Mouse (Mus musculus) cerebellum, postnatal 25 days (tissue): ENCODE data around the gene Rnasek.

Experiments
- DNase-seq, 2 experiments: peaks; one replicate each; pipeline ENCODE4 v3.0.0; 2021; ENCODE audit warnings: mixed read lengths in 2 of 2

Gene Rnasek

GRCm38 (mm10) chr11:70235254-70235900 lies 4.3 kb downstream of the Rnasek start:
- no peak for DNase-seq

GRCm38 (mm10) chr11:70234497-70234896 lies 5.1 kb downstream of the Rnasek start:
- no peak for DNase-seq

- peak in 1 of 2 experiments; percentile 47 for DNase-seq
Measured at GRCm38 (mm10) chr11:70234037-70234436, 5.6 kb downstream of the Rnasek start.

DNA sequence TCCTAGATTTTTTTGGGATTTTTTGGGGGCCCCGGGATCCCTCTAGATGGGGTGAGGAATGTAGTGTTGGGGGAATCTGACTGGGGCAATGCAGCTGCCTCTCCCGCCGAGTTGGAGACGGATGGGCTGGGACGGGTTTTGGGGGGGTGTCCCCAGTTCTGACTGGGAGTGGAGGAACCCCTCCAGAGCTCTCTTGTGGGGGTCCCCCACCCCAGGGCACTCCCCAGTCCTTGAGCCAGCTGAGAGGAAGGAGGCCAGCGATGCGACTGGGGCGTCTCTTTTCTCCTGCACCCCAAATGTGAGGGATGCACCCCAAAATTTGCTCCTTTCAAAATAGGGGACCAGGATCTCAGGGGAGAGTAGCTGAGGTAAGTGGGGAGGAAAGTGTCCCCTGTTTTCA lies 6.6 kb downstream of the Rnasek start:
- peak in 1 of 2 experiments; percentile 71 for DNase-seq

- DNase-seq, result peak; percentile 83 to 87
Measured at GRCm38 (mm10) chr11:70232546-70232945, 7.1 kb downstream of the Rnasek start.

- DNase-seq, result peak; percentile 87 to 92
Measured at GRCm38 (mm10) chr11:70230239-70230727, 9.4 kb downstream of the Rnasek start.

DNA sequence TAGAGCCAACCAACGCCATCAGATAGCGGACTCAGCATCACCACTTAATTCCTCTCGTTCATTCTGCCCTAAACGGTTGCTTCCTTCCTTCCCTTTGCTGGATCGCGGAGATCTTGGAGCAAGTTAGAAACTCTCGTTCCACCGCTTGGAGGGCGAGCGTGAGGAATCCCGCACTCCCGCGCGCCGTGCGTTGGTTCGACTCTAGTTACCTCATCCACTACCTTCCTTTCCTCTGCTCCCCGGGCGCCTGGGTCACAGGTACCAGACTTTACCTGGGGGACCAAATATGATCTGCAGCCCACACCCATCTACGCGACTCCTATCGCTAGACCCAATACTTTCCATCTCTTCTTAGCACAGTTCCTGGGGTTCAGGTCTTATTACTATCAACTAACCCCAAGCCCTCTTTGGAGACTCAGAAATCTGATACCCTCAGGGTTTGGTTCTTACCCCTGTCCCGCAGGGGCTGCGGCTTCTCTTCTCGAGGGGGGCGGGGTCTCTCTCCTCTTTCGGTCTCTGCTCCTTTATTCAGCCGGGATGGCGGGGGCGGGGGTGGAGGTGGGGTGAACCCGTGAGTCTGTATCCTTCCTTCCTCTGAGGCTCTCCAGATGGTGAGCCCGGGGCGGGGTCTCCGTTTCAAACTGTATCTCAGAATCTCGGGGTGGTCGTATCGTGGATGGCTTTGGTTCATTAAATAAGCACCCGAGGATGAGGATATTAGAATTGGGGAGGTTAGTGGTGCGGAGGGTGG lies 10.2 kb downstream of the Rnasek start, which contains the start of gene Bcl6b:
Bcl6b (minus strand) TSS at position 539 of the 751 bp plus-strand sequence.
- DNase-seq, result no peak

DNA sequence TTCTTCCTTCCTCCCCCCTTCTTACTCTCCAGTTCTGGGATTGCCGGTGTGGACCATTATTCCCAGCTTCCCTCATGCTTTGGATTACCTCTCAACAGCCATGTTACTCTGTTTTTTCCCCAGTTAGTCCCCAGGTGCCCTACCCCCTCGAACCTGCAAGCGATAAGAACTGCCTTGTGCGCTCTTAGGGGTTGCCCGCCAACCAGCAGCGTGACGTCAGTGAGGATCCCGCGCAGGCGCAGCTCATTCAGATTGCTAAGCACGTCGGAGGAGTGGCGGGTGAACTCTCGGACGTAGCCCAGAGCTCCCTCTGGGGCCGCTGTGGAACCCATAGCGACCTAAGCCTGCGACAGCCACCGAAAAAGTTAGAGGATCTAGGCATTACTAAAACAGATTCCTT lies 10.8 kb downstream of the Rnasek start:
- DNase-seq, result peak; percentile 82 to 91

GRCm38 (mm10) chr11:70227661-70228245 lies 11.9 kb downstream of the Rnasek start:
- DNase-seq, result no peak

DNA sequence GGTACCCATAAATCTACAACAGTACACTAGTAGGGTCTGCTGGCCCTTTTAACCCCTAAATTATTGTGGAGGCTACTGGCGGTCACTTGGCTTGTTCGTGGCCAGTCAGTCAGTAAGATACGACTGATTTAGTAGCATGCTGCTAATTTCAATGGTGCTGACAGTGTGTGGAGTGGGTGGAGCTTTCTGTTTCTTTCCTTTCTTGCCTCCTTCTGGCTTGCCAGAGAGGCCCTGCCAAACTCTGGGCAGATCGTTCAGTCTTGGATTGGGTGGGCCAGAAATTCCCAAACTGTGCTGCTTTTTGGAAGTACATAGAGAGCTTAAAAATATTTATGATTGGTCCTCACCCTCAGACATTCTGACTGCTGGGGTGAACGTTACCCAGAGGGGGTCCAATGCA lies 12.5 kb downstream of the Rnasek start:
- DNase-seq, result no peak

DNA sequence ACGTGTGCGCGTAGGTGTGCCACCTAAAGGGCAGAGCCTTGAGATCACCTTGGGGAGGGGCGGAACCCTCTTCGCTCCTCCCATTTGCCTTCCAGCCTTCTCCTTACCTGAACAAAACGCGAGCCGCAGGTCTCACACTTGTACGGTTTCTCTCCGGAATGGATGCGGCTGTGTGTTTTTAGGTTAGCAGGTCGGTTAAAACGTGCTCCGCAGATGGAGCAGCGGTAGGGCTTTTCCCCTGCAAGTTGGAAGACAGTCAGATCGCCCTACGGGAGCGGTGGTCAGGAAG lies 13.1 kb downstream of the Rnasek start:
- DNase-seq, result no peak

DNA sequence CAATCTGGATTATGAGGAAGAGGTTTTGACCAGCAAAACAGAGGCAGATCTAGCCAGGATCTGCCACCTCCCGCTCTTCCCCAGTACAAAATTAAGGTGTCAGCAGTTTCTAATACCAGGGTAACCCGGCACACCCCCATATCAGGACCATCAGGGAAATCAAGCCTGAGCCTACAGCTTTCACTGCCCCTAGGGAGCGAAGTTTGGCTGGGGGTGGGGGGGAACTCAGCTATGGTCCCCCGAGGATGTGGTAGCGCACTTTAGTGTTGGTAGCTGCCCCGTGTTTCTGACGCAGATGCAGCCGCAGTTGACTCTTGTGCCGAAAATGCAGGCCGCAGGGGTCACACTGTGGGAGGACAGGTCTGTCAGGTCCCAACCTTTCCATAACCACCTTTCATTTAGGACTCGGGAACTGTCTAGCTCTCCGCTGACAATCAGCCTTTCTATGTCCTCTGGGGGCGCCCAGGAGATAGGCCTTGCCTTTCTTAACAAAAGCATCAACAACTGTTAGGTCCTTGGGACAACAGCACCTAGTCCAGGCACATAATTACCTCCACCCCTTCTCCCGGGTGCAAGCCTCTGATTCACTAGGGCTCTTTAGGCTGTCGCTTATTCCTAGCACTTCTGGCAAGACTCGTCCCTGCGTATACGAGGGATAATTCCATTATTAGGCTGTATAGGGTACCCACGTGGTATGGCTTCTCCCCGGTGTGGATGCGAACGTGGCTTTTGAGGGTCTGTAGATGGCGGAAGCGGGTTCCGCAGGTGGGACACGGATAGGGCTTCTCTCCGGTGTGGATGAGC lies 13.6 kb downstream of the Rnasek start:
- peak in 1 of 2 experiments; percentile 45 for DNase-seq

GRCm38 (mm10) chr11:70223724-70224123 lies 15.9 kb downstream of the Rnasek start:
- DNase-seq, result no peak

GRCm38 (mm10) chr11:70221603-70222500 lies 17.8 kb downstream of the Rnasek start:
- peak in 1 of 2 experiments; percentile 51 for DNase-seq

DNA sequence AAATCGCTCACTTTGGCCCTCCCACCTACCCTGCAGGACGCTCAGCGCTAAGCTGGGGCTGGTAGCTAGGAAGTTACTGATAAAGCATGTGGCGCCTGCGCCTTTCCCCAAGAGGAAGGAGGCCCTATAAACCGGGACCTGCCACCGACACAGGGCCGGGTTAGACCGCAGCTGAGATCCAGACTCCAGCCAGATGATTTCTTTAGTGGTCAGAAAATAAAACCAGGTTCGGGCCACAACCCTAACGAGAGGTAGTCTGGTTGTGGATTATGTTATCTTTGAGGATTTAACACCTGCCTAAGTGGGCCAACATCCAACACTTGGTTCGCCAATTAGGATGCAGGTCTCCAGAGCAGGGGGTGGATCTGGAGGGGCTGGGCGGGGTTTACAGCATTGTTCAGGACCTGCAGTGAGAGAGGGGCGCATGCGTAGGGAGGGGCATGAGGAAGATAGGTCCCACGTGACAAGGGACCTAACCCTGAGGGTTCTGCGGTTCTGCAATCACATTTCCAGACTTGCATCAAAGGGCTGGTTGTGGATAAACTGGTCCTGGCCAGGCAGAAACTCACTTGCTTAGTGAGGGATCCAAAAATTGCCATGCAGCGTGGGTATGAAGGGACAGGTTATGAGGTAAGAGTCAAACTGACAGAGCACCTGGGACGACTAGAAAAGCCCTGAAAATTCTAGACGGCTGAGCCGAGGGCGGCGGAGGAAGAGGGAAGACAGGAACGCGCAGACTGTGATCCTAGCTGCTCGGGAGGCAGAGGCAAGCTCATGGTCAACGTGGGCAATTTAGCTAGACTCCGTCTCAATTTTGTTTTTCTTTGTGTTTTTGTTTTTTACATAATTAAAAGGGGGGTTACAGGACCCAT lies 18.7 kb downstream of the Rnasek start, which contains the start of gene Slc16a13:
Slc16a13 (minus strand) TSS at position 334 of the 872 bp plus-strand sequence.
- peak; percentile 95 to 98 for DNase-seq

DNA sequence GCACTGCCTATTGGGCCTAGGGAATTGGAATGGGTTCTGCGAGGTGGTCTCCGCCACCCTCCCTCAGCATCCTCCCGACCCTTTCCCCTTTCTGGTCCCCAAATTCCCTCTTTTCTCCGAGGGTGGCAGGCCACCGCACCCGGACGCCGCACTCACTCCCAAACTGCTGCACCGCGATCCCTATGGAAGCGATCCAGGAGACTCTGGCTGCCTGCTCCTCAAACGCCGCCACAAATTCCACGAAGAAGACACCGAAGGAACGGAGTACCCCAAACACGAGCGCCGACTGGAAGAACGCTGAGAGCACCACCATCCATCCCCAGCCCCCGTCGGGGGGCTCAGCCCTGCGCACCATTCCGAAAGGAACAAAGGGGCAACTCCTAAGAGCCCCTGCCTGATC lies 19.3 kb downstream of the Rnasek start:
- DNase-seq, result peak; percentile 72 to 73

- peak in 1 of 2 experiments; percentile 2 for DNase-seq
Measured at GRCm38 (mm10) chr11:70219873-70220272, 19.8 kb downstream of the Rnasek start.

- DNase-seq, result peak in 1 of 2 experiments; percentile 42
Measured at GRCm38 (mm10) chr11:70218741-70219470, 20.7 kb downstream of the Rnasek start.

GRCm38 (mm10) chr11:70218039-70218438 lies 21.6 kb downstream of the Rnasek start:
- no peak for DNase-seq

DNA sequence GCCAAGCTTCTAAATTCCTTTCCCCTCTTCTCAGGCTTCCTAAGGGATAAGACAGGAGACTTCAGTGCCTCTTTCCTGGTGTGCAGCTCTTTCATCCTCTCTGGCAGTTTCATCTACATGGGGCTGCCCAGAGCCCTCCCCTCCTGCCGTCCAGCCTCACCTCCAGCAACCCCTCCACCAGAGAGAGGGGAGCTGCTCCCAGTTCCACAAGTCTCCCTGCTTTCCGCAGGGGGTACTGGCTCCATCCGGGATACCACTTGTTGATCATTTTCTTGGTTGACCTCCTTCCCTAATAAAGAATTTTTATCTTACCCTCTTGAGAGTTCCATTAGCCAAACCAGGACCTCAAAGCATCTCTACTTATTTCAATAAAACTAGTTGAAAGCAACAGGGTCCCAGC lies 23.5 kb downstream of the Rnasek start:
- peak in 1 of 2 experiments; percentile 36 for DNase-seq
